Mouse (Mus musculus) spleen, adult 2 months (tissue): ENCODE data around the gene Adamts13.

Experiments
- CTCF ChIP-seq: fragments of 200-500 bp; IDR thresholded peaks from 2 replicates; pipeline ENCODE4 v1.5.1; 2011; ENCODE audit warnings: mild to moderate bottlenecking, inconsistent platforms; ENCODE audit not compliant: insufficient read depth, insufficient read length, insufficient replicate concordance; ENCODE audit errors: extremely low read depth
- POLR2A ChIP-seq: fragments of 200-500 bp; IDR thresholded peaks from 2 replicates; pipeline ENCODE4 v1.6.1; 2011; ENCODE audit warnings: low read depth, low read length, inconsistent platforms

DNA sequence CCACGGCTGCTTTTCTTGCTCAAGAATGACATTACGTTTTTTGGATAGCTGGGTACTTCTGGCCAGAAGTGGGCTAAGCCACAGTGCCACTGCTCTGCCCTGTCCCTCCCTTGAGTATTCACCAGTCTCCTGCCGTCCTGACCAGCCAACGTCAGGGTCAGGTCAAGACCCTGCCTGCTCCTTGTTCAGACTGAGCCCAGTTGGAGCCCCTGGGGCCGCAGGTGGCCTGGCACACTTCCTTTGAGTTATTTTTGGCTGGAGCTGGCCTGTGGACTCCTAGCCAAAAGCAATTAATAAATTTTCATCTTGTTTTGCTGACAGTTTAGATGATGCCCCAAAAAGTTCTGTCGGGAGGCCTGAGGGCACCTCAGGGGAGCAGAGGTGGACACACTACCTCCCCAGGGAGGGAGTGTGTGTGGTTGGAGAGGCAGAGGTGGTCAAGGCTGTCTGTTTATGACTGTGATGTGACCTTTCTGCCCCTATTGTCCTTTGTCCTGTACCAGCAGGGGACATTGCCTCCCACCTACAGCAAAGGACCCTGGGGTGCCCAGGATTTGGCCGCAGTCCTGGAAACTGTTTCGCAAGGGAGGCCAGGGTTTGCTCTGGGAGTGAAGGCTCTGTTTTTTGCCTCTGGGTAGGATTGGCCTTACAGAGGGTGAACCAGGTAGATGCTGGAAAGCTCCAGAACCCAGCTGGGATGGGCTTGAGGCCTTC is 69.1 kb downstream of the Adamts13 start:
- no peak for TF ChIP-seq CTCF
- no peak for TF ChIP-seq POLR2A
